Mouse (Mus musculus) thymus, adult 2 months (tissue): ENCODE results near the gene Negr1.

ENCODE experiments used
- CTCF ChIP-seq: fragments of 200-500 bp; IDR thresholded peaks from 2 replicates; pipeline ENCODE4 v1.5.1; 2012; ENCODE audit warnings: mild to moderate bottlenecking, control low read depth, low read length, moderate library complexity, borderline replicate concordance; ENCODE audit not compliant: control insufficient read depth, poor library complexity, insufficient read depth; ENCODE audit errors: extremely low read depth
- POLR2A ChIP-seq: fragments of 200-500 bp; IDR thresholded peaks from 2 replicates; pipeline ENCODE4 v1.6.1; 2012; ENCODE audit warnings: mild to moderate bottlenecking, low read length, control low read depth, moderate library complexity; ENCODE audit not compliant: control insufficient read depth, poor library complexity, insufficient read depth; ENCODE audit errors: extremely low read depth

- TF ChIP-seq CTCF (no peak), POLR2A (no peak)
Measured at GRCm38 (mm10) chr3:156561524-156562423, at the start of gene Negr1.
